Mouse (Mus musculus) forebrain, embryonic 10.5 days (tissue): ENCODE measurements around the gene Robo4. TPM values are rescaled to one million over a fixed set of nuclear protein-coding genes. Genes with fewer than 3 reads are reported as not detected.
A peak's percentile ranks its signal among the peaks of the same experiment; 100 is the strongest.

ENCODE experiments used
- DNase-seq: peaks from one replicate; pipeline ENCODE4 v3.0.0-alpha.2; 2017; ENCODE audit warnings: low spot score; ENCODE audit errors: extremely low spot score
- H3K27ac ChIP-seq: fragments of 300-500 bp; sonication (generic); 2 replicates; pipeline ENCODE4 v1.5.1; 2016; ENCODE audit warnings: mild to moderate bottlenecking
- H3K27me3 ChIP-seq: fragments of 300-500 bp; sonication (generic); 2 replicates; pipeline ENCODE4 v1.6.1; 2016; ENCODE audit warnings: mild to moderate bottlenecking; ENCODE audit not compliant: poor library complexity, severe bottlenecking
- H3K36me3 ChIP-seq: fragments of 300-500 bp; sonication (generic); replicated peaks from 2 replicates; pipeline ENCODE4 v1.6.1; 2016; ENCODE audit warnings: mild to moderate bottlenecking, moderate library complexity
- H3K4me1 ChIP-seq: fragments of 300-500 bp; sonication (generic); 2 replicates; pipeline ENCODE4 v1.6.1; 2016
- H3K4me3 ChIP-seq: fragments of 300-500 bp; sonication (generic); 2 replicates; pipeline ENCODE4 v1.5.1; 2016; ENCODE audit warnings: mild to moderate bottlenecking, moderate library complexity
- H3K9me3 ChIP-seq: fragments of 300-500 bp; sonication (generic); 2 replicates; pipeline ENCODE4 v1.6.1; 2016; ENCODE audit warnings: mild to moderate bottlenecking, moderate library complexity
- whole genome bisulfite sequencing: fragments of 180-500 bp; shearing (Covaris S2); methylation state at CpG from one replicate; pipeline ENCODE4 v1.1.7; 2016; 5-methylcytosine and 5-hydroxymethylcytosine counted together
- polyA plus RNA-seq: library from polyadenylated mRNA; unstranded; fragments of >200 nt; fragmentation: Nextera tagmentation; extraction: Ambion mirVana; gene quantifications from 2 replicates; pipeline ENCODE4 v1.2.1, GENCODE M21; 2016

The Robo4 gene
- polyA plus RNA-seq, 1 experiment from 2014 or later: 4.8 TPM

DNA sequence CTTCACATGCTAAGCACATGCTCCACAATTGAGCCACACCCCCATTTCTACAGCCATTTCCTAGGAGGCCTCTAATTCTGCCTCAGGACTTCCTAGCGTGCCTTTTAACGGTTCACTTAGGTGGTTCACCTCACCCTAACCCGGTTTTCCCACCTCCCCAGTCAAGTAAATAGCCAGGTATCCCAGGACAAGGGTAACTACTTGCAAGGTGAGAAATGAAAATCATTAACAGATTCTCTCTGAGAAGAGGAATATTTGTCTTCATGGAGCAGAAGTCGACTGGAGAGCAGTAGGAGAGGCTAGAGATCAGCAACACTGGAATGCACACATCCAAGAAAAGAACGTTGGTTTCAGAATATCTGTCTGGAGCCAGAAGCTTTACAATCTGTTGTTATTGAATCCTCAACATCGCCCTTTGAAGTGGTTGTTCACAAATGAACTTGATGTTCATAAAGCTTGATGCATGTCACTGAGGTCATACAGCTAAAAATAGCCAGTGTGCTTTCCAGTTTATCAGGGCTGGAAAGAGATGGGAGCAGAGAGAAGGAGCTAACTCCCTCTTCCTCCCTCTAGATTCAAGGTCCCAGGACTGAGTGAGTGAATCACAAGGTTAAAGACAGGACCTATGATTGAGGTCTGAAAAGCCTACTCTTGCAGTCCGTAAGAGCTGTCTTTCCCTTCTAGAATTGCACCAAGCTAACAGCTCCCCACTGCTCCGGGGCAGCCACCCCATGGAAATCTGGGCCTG, 8.2 kb downstream of the Robo4 start:
- H3K9me3 ChIP-seq: no peaks in the 10 kb centered on the region
- no peaks in the 10 kb centered on the region for H3K36me3 ChIP-seq
- 83% methylated on average over 8 of the region's 8 CpGs for WGBS
- H3K4me3 ChIP-seq: no peak overlapping the region
- H3K27me3 ChIP-seq: peaks cover 38% of the 10 kb centered on the region
- peaks cover 7% of the 10 kb centered on the region for H3K4me1 ChIP-seq
- DNase-seq: no peak
- no peak overlapping the region for H3K27ac ChIP-seq

GRCm38 (mm10) chr9:37412989-37413388, 11.3 kb downstream of the Robo4 start:
- Histone ChIP-seq H3K27ac (no peak overlapping the region), H3K4me1 (peaks cover 4% of the 10 kb centered on the region), H3K36me3 (no peaks in the 10 kb centered on the region), H3K4me3 (no peak overlapping the region), H3K27me3 (peaks cover 26% of the 10 kb centered on the region), H3K9me3 (no peaks in the 10 kb centered on the region)
- DNase-seq: no peak
- WGBS: 69% methylated on average over 3 of the region's 3 CpGs

GRCm38 (mm10) chr9:37414666-37415065, 13.0 kb downstream of the Robo4 start:
- no peak for DNase-seq
- Histone ChIP-seq H3K4me1 (no peaks in the 10 kb centered on the region), H3K36me3 (no peaks in the 10 kb centered on the region), H3K27ac (no peak overlapping the region), H3K9me3 (no peaks in the 10 kb centered on the region), H3K4me3 (no peak overlapping the region), H3K27me3 (peaks cover 26% of the 10 kb centered on the region)
- 92% methylated on average over 3 of the region's 3 CpGs for WGBS

DNA sequence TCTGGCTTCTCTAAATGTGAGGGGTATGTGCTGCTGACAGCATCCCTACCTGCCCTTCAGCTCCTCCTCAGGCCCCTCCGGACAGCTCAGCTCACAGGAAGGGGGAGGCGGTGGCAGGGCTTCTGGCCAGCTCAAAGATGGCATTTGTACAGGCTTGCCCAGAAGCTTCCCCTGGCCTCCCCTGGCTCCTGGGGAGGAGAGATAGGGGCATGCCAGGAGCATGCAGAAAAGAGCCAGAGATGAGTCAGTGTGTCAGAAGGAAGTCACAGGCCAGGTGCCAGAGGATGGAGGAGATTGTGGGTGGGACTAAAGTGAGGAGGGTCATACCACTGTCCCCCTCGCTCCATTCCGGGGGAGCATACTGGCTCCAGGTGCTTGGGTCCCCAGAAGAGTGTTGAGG, 17.1 kb downstream of the Robo4 start:
- no peak overlapping the region for H3K4me3 ChIP-seq
- no peaks in the 10 kb centered on the region for H3K9me3 ChIP-seq
- 86% methylated on average over 4 of the region's 4 CpGs for WGBS
- no peaks in the 10 kb centered on the region for H3K36me3 ChIP-seq
- H3K4me1 ChIP-seq: peaks cover 12% of the 10 kb centered on the region
- no peak for DNase-seq
- H3K27ac ChIP-seq: no peak overlapping the region
- peaks cover 58% of the 10 kb centered on the region for H3K27me3 ChIP-seq

DNA sequence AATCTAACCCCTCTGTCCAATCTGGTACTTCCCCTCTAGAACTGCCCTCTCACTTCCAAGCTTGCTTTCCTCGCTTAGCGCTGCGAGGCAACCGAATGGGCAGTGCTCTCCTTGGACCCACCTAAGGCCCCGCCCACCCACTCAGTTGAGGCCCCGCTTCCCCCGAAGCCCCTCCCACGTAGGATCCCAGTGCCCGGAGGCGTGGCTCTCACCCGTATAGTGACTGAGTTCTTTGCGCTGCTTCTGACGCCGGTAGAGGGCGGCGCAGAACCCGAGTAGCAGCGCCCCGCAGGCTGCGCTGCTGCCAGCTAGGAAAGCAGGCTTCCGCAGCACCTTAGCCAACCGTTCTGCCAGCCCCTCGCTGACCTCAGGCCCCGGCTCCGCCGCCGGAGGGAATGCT, 19.0 kb downstream of the Robo4 start:
- peak; percentile 91 for DNase-seq
- Histone ChIP-seq H3K27me3 (peaks cover 66% of the 10 kb centered on the region), H3K4me3 (peak overlapping the region; percentile 42), H3K27ac (no peak overlapping the region; the same call in 1 of the 2 replicates), H3K9me3 (no peaks in the 10 kb centered on the region), H3K36me3 (no peaks in the 10 kb centered on the region), H3K4me1 (peaks cover 12% of the 10 kb centered on the region)
- WGBS: under 1% methylated on average over 27 of the region's 27 CpGs

DNA sequence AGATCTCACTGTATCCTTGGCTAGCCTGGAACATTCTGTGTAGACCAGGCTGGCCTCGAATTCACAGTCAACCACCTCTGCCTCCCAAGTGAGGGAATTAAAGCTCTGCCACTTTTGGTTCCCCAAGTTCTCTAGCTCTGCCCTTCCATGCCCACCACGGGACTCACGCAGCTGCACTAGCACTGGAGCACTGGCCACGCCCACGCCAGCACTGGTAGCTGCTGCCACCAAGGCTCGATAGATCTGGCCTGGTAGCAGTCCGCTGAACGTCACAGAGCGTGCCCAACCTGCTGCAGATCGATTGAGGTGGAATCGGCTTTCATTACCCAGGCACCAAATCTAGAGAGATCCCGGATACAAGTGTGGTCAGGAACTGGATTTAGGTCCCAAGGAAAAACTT, 19.5 kb downstream of the Robo4 start:
- no peaks in the 10 kb centered on the region for H3K9me3 ChIP-seq
- WGBS: 34% methylated on average over 12 of the region's 12 CpGs
- peaks cover 66% of the 10 kb centered on the region for H3K27me3 ChIP-seq
- H3K27ac ChIP-seq: no peak overlapping the region
- DNase-seq: no peak
- H3K36me3 ChIP-seq: no peaks in the 10 kb centered on the region
- H3K4me1 ChIP-seq: peaks cover 12% of the 10 kb centered on the region
- H3K4me3 ChIP-seq: peak overlapping the region; percentile 42

GRCm38 (mm10) chr9:37429326-37429725, 27.6 kb downstream of the Robo4 start:
- no peak overlapping the region for H3K27ac ChIP-seq
- 47% methylated on average over 26 of the region's 26 CpGs for WGBS
- no peak overlapping the region for H3K4me3 ChIP-seq
- no peaks in the 10 kb centered on the region for H3K9me3 ChIP-seq
- H3K36me3 ChIP-seq: no peaks in the 10 kb centered on the region
- no peak for DNase-seq
- H3K4me1 ChIP-seq: peaks cover 37% of the 10 kb centered on the region
- H3K27me3 ChIP-seq: peaks cover 84% of the 10 kb centered on the region

DNA sequence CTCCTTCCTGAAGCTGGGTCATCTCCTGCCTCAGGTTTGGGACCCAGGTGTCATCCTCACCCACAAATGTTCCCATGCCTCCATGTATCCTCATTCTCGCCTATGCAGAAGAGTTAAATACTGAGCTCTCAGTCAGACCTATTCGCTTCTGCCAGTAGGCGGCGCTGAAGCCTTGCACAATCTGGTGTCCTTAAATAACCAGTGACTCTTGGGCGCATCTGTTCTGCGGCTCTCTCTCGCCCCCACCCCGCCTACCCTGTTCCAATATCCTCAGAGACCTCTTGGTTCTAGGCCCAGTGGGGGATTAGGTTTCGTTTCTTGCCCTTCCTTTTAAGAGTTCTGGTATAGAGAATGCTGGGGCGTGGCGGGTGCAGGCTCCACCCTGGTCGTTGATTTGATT, 28.9 kb downstream of the Robo4 start:
- H3K27ac ChIP-seq: no peak overlapping the region
- H3K36me3 ChIP-seq: no peaks in the 10 kb centered on the region
- 1% methylated on average over 12 of the region's 12 CpGs for WGBS
- peak overlapping the region; percentile 28 for H3K4me3 ChIP-seq
- peak; percentile 90 for DNase-seq
- H3K27me3 ChIP-seq: peaks cover 88% of the 10 kb centered on the region
- H3K9me3 ChIP-seq: no peaks in the 10 kb centered on the region
- peaks cover 49% of the 10 kb centered on the region for H3K4me1 ChIP-seq

DNA sequence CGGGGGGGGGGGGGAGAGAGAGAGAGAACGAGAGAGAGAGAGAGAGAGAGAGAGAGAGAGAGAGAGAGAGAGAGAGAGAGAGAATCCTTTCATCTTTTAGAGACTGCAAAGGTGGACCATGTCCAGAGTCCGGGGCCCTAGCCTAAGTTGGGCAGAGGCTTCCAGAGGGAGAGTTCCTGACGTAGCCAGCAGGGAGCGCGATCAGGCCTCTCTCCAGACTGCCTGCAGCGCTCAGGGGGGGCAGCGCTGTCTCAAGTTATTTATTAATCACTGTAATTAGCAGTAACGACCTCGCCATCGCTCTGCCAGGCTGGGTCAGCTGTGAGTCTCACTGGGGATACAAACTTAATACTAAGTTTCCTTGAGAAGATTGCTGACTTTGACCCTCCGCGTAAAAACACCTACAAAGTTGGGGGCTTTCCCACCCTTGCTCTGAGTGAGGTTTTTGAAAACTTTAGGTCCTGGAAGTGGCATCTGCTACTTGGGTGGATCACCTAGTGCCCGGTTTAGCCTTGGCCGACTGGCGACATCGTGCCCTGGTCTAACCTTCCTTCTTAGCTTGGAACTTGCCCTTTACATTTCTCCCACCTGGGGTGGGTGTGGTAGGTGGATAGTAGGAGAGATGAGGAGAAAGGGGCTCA, 30.4 kb downstream of the Robo4 start:
- peak; percentile 47 for DNase-seq
- peak overlapping the region; percentile 55 for H3K4me3 ChIP-seq
- H3K9me3 ChIP-seq: no peaks in the 10 kb centered on the region
- H3K27ac ChIP-seq: no peak overlapping the region
- no peaks in the 10 kb centered on the region for H3K36me3 ChIP-seq
- WGBS: under 1% methylated on average over 16 of the region's 17 CpGs
- peaks cover 100% of the 10 kb centered on the region for H3K27me3 ChIP-seq
- peaks cover 53% of the 10 kb centered on the region for H3K4me1 ChIP-seq

- H3K4me3 ChIP-seq: peak within 1 kb of the TSS; percentile 55
- H3K36me3 ChIP-seq: no peaks in the 10 kb centered on the region
- H3K9me3 ChIP-seq: no peaks in the 10 kb centered on the region
- H3K4me1 ChIP-seq: peaks cover 56% of the 10 kb centered on the region
- DNase-seq: peak; percentile 48
- H3K27ac ChIP-seq: peak within 1 kb of the TSS; percentile 64
- under 1% methylated on average over 40 of the region's 40 CpGs for WGBS
- peaks cover 100% of the 10 kb centered on the region for H3K27me3 ChIP-seq
Measured at GRCm38 (mm10) chr9:37432720-37433421, 31.2 kb downstream of the Robo4 start, which contains the start of gene Robo3. Gene Robo3, minus strand, starts transcription at chr9:37433246.

GRCm38 (mm10) chr9:37433823-37434560, 32.3 kb downstream of the Robo4 start:
- Histone ChIP-seq H3K36me3 (no peaks in the 10 kb centered on the region), H3K4me3 (peak overlapping the region; percentile 55), H3K4me1 (peaks cover 62% of the 10 kb centered on the region), H3K9me3 (no peaks in the 10 kb centered on the region), H3K27me3 (peaks cover 96% of the 10 kb centered on the region), H3K27ac (no peak overlapping the region)
- DNase-seq: peak; percentile 28
- WGBS: 2% methylated on average over 18 of the region's 18 CpGs

DNA sequence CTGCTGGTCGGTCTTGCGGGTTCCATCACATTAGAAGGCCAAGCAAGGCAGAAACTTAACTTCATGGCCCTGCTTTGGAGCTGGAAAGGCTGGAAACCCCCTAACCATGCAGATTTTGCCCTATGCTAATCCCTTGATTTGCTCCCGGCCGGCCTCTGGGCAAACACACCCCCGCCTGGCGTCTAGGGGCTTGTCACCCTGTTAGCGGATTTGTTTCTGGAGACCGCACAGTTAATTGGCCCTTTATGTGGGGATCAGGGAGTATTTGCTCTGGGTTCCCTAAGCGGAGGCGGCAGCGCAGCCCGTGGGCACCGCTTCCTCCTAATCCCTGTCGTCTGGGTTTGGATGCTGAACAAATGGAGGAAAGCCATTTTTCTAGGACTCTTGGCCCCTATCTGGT, 33.2 kb downstream of the Robo4 start:
- peaks cover 91% of the 10 kb centered on the region for H3K27me3 ChIP-seq
- H3K4me1 ChIP-seq: peaks cover 58% of the 10 kb centered on the region
- peak; percentile 52 for DNase-seq
- no peaks in the 10 kb centered on the region for H3K9me3 ChIP-seq
- H3K36me3 ChIP-seq: no peaks in the 10 kb centered on the region
- H3K4me3 ChIP-seq: no peak overlapping the region
- H3K27ac ChIP-seq: 0 out of 2 replicates have a peak overlapping the region, but pooled peaks have one; percentile 10
- WGBS: under 1% methylated on average over 14 of the region's 14 CpGs
